Mouse (Mus musculus) adipocyte (in vitro differentiated cells): ENCODE measurements around the gene Zfp775.

Experiments
- DNase-seq: peaks from one replicate; pipeline ENCODE4 v3.0.0-alpha.2; 2016; ENCODE audit warnings: low spot score

Zfp775 gene

DNA sequence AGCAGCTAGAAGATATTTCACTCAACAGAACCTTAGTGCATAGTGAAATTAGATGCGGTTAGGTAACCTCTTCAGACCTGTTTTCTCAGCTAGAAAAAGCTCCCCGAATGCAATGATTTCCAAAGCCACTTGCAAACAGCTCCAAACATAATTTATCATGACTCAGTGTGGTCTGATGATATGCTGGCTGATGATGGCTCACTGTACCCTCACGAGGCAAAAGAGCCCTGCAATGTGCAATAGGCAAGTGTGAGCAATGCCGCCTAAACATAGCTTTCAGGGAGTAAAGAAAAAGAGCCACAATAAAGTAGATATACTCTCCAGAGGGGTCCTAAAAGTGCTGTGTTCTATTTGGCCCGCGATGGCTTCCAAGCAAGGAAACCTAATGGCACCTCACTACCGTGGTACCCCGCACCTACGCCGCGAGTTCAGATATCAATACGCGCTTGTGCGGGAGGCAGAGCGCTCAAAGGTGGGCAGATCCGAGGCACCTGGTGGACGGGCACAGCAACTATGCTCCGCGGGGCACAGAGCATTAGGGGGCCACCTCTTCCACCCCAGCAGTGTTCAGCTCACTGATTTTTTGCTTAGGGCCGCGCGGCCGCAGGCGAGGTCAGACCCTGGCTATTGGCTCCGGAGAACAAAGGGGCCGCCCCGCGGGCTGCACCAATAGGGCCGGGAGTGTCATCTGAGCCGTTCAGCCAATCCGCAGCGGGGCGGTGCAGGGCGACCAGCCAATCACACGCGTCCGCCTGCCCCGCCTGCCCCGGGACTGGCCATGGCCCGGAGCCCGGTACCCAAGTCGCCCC lies at the start of gene Zfp775:
TSS of gene Zfp775 (plus strand) at position 793 of the 809 bp plus-strand sequence.
- DNase-seq: peak; percentile 79

- peak; percentile 85 for DNase-seq
Observed at GRCm38 (mm10) chr6:48552918-48553317, 48.9 kb upstream of the Zfp775 start.

DNA sequence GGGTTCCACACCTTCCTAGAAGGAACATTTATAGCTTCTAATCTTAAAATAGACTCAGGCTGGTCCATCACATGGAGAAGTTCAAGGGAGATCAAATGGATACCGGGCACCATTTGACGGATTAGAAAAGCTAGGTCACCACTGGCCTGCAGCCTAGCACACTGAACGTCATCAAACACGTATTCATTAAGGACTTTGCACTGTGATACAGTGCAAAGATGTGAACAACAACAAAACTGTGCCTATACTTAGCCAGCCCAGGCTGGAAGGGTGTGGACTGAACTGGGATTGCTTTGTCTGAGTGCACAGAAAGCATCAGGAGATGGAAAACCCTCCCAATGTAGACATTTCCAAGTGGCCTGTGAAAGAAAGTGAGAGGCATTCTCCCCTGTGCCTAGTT lies 48.0 kb upstream of the Zfp775 start:
- DNase-seq: peak; percentile 34

GRCm38 (mm10) chr6:48554280-48555103 lies 47.4 kb upstream of the Zfp775 start, which contains the start of gene Lrrc61:
Gene Lrrc61 (plus strand): TSS chr6:48554796.
- peak; percentile 99 for DNase-seq

DNA sequence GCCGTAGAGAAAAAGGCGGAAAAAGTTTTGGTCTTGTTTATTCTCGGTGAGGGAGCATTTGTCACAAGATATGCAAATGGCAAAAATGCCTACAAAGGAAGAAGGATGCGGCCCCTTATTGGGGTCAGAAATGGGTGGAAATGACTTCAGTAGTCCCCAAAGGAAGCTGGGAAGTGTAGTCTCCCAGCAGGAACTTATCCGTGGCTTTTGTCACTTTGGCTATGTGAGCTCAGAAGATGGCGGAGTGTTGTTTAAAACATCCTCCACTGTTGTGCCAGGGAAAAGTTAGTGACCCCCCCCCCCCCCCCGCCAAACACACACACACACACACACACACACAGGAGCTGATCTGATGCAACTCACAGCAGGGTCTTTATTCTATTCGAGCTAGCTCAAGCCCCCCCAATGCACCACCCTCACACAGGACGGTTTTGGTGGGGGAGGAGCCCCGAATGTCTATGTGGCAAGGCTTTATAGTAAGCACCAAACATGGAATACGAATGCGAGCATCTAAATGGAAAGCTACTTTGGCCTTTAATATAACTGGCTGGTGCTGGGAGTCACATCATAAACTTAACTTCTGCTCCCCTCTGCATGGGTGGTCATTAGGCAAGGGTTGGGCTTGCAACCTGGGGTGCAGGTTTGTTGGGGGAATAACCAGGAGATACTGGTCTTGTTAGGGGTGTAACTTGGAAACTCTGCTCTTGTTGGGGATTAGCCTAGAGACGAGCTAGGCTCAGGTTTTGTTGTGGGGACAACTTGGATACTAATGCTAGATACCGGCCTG lies 46.6 kb upstream of the Zfp775 start:
- DNase-seq: peak; percentile 83

- no peak for DNase-seq
Observed at GRCm38 (mm10) chr6:48555956-48556355, 45.9 kb upstream of the Zfp775 start.

GRCm38 (mm10) chr6:48565693-48566310 lies 36.1 kb upstream of the Zfp775 start:
- no peak for DNase-seq

DNA sequence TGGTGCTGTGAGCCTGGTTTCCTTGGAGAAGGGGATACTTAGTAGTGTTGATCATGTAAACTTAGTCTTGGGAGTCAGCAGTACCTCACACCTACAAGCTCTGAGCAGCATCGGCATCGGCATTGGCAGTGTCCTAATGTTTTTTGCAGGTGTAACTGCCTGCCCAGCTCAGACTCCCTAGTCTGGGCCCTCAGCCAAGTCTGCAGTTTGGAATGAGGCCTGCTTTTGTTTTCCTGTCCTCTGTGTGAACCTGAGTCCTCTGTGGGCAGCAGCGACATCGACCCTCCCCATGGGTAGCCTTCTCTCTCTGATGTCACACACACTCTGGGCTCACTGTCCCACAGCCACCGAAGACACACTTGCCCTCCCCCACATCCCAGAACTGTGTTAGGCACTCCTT lies 35.6 kb upstream of the Zfp775 start:
- DNase-seq: peak; percentile 84

- peak; percentile 55 for DNase-seq
Observed at GRCm38 (mm10) chr6:48568036-48568984, 33.6 kb upstream of the Zfp775 start.

DNA sequence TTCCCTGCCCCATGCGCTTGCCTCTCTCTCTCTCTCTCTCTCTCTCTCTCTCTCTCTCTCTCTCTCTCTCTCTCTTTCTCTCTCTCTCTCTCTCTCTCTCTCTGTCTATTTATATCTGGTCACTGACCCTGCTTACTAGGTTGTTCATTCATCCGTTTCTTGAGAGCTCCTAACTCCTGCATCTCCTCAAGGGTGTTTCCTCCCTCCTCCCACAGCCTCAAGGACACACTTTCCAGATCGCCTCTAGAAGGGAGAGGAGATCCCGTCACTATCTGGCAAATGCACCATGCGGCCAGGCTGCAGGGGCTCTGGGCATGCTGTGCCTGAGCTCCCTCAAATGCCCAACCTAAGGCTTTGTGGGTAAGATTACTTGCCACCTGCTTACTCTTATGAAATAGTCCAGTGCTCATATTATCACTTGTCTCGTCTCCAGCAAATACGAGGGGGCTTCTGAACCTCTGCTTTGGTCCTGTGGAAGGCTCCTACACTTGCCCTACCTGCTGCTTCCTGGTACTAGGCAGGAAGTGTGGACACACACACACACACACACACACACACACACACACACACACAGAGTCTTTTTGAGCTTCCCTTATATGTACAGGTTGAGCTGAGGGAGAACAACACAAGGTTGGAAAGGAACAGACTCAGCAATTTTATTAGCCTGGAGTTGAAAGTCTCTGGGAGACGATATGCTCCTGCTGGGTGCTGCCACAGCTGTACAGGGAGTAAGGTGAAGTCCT lies 32.6 kb upstream of the Zfp775 start:
- DNase-seq: no peak

DNA sequence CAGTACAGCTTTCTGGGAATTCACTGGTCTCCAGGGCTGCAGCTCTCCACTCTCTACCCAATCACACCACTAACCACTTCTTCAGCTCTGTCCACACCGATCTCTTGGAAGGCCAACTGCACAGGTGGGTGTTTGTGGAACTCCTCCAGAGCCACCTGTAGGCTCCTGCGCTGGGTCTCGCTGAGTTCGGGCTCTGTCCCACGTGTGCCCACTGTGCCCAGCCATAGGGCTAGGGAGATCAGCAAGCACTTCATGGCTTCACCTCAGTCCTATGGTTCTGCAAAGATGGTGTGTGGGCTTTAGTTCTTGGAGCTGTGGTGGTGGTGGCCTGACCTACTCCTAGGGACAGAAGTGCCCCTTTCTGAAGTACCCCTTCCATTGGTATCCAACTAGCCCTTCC lies 29.8 kb upstream of the Zfp775 start:
- DNase-seq: peak; percentile 44

DNA sequence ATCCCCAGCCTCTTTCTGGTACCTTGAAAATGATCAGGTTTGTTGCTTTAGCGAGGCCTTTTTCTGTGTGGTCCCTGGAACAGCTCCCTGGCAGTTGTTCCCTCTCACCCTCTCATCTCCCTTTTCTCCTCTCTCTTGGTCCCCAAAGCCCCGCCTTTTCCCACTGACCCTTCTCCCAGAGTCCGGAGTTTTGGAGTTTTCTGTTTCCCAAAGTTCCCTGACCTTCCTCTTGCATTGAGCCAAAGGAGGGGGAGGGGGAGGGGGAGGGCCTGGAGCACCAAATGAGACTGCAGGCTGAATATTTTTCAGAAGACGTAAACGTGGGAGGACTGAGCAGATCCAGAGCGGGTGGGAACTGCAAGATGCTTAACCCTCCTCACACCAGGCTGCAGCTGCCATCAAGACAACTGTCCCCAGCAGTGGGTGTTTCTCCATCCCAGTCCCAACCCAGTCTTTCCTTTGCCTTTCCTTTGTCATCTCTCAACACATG lies 29.2 kb upstream of the Zfp775 start, which contains the start of gene Rarres2:
TSS of gene Rarres2 (minus strand) at position 218 of the 490 bp plus-strand sequence.
- DNase-seq: peak; percentile 97

- no peak for DNase-seq
Observed at GRCm38 (mm10) chr6:48573280-48573679, 28.6 kb upstream of the Zfp775 start.

GRCm38 (mm10) chr6:48573981-48574380 lies 27.9 kb upstream of the Zfp775 start:
- no peak for DNase-seq

DNA sequence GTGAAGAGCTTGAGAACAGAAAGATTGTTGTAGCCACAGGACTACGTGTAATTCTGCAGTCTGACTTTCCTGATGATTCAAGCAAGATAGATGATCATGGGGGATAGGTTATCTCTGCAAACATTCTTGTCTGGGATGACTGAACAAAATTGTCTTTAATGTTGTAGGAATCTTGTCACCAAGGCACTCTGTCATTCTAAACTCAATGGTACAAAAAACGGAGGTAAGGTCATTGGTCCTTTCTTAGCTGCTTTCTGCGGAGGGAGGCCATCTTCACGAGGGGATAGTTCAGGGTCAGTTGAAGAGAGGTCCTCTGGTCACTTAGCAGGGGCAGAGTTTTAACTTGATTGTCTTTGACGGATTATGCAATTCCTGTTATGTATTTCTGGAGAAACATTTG lies 23.1 kb upstream of the Zfp775 start:
- DNase-seq: peak; percentile 69

- DNase-seq: peak; percentile 91
Observed at GRCm38 (mm10) chr6:48579215-48579648, 22.6 kb upstream of the Zfp775 start.

DNA sequence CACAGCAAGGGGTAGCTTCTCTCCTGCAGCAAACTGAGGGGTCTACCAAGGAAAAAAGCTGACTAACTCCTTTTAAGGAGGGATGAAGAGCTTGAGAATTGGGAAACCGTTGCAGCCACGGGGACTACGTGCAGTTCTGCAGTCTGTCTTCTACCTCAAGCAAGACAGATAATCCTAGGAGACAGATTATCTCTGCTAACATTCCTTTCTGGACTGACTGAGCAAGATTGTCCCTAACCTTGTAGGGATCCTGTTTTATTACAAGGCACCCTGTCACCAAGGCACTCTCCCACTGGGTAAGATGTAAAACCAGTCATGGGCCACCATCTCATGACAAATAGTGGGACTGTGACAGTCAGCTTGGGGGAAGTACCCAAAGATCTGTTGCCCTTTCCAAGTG lies 20.6 kb upstream of the Zfp775 start:
- no peak for DNase-seq

DNA sequence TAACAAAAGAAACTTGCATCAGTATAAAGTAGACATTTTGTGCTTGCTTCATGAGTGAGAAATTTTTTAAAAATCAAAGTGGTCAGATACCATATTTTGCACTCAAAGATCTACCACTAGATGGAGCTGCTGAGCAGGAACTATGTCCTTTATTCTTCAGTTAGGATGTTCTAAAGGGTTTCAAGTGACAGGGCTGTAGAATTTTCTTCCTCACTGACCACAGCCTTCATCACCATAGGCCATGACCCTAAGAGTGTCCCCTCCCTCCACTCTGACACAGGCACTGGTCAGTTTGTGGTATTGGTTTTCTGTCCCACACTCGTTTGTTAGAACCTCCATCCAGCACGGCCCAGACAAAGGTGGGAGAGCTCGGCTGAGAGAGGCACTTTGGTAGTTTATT lies 19.8 kb upstream of the Zfp775 start:
- peak; percentile 84 for DNase-seq

- DNase-seq: no peak
Observed at GRCm38 (mm10) chr6:48589194-48589750, 12.6 kb upstream of the Zfp775 start, which contains the start of gene Gm45021. Gene Gm45021 (plus strand): TSS chr6:48589610.
